Mouse (Mus musculus): ENCODE data around the gene Dmrtb1.

The Dmrtb1 gene

GRCm38 (mm10) chr4:107684130-107684529 lies at the start of gene Dmrtb1:
Gene Dmrtb1 (minus strand): TSS chr4:107684230.
- no peak for DNase-seq

- no peak for DNase-seq
These were observed 49.6 kb upstream of the Dmrtb1 start for GRCm38 (mm10) chr4:107733603-107734002.

GRCm38 (mm10) chr4:107732624-107733023 lies 48.6 kb upstream of the Dmrtb1 start:
- no peak for DNase-seq

- no peak for DNase-seq
These were observed 48.2 kb upstream of the Dmrtb1 start for GRCm38 (mm10) chr4:107732182-107732581.

- no peak for DNase-seq
These were observed 47.0 kb upstream of the Dmrtb1 start for GRCm38 (mm10) chr4:107731088-107731465.

- no peak for DNase-seq
These were observed 46.5 kb upstream of the Dmrtb1 start for GRCm38 (mm10) chr4:107730391-107731087.

- DNase-seq = no peak
These were observed 41.4 kb upstream of the Dmrtb1 start for GRCm38 (mm10) chr4:107725432-107725831.

- no peak for DNase-seq
These were observed 36.2 kb upstream of the Dmrtb1 start for GRCm38 (mm10) chr4:107720043-107720830.

GRCm38 (mm10) chr4:107719161-107719560 lies 35.1 kb upstream of the Dmrtb1 start:
- DNase-seq = no peak

- no peak for DNase-seq
These were observed 34.7 kb upstream of the Dmrtb1 start for GRCm38 (mm10) chr4:107718720-107719119.

GRCm38 (mm10) chr4:107717718-107718313 lies 33.8 kb upstream of the Dmrtb1 start:
- DNase-seq = no peak

- DNase-seq = no peak
These were observed 32.8 kb upstream of the Dmrtb1 start for GRCm38 (mm10) chr4:107716754-107717299.

GRCm38 (mm10) chr4:107706884-107707283 lies 22.9 kb upstream of the Dmrtb1 start:
- no peak for DNase-seq

GRCm38 (mm10) chr4:107704185-107704584 lies 20.2 kb upstream of the Dmrtb1 start:
- no peak for DNase-seq

- DNase-seq = no peak
These were observed 17.6 kb upstream of the Dmrtb1 start for GRCm38 (mm10) chr4:107701679-107702078.

- DNase-seq = peak in 1 of 2 experiments; percentile 39
These were observed 17.1 kb upstream of the Dmrtb1 start for GRCm38 (mm10) chr4:107701116-107701515.

GRCm38 (mm10) chr4:107699271-107699670 lies 15.2 kb upstream of the Dmrtb1 start:
- no peak for DNase-seq

GRCm38 (mm10) chr4:107693816-107694215 lies 9.8 kb upstream of the Dmrtb1 start:
- no peak for DNase-seq

- DNase-seq = no peak
These were observed 4.2 kb upstream of the Dmrtb1 start for GRCm38 (mm10) chr4:107688213-107688612.

- no peak for DNase-seq
These were observed 3.1 kb upstream of the Dmrtb1 start for GRCm38 (mm10) chr4:107687127-107687526.

- DNase-seq = no peak
These were observed 849 bp downstream of the Dmrtb1 start for GRCm38 (mm10) chr4:107683006-107683756.

GRCm38 (mm10) chr4:107681099-107681849 lies 2.8 kb downstream of the Dmrtb1 start:
- DNase-seq = no peak

All from lung, postnatal 4 days (tissue).